Mouse (Mus musculus): ENCODE measurements at regions not wholly inside any gene's neighbourhood (a gene's known extent, or its start where the extent isn't known, plus 50 kb on each side); places are given as distances from the start of the nearest gene placed in this dataset.

GRCm38 (mm10) chr5:111965311-111965710 lies 231.6 kb downstream of the Gm26897 start:
- TF ChIP-seq EP300 (IDR thresholded peaks at IDR 0.05; ENCODE audit: low read depth) (no peak), CTCF (IDR thresholded peaks at IDR 0.05; ENCODE audit: low read depth) (no peak)

Measured in liver, postnatal 0 days (tissue).